Mouse (Mus musculus) intestine, embryonic 16.5 days (tissue): ENCODE data around the gene Mical3. TPM values are rescaled to one million over a fixed set of nuclear protein-coding genes. Genes with fewer than 3 reads are reported as not detected.

Experiments
- ATAC-seq: fragments of 200-750 bp; cut with Nextera tagmentation; 2 replicates; pipeline ENCODE4 v1.8.0; 2017; ENCODE audit warnings: moderate TSS enrichment, moderate library complexity
- H3K27ac ChIP-seq: fragments of 300-500 bp; sonication (generic); 2 replicates; pipeline ENCODE4 v1.5.1; 2014; ENCODE audit warnings: mild to moderate bottlenecking, low read length
- H3K27me3 ChIP-seq: fragments of 300-500 bp; sonication (generic); replicated peaks from 2 replicates; pipeline ENCODE4 v1.6.1; 2014; ENCODE audit warnings: low read length, control low read depth, mixed read lengths; ENCODE audit not compliant: control insufficient read depth, insufficient read depth
- H3K36me3 ChIP-seq: fragments of 300-500 bp; sonication (generic); 2 replicates; pipeline ENCODE4 v1.6.1; 2014; ENCODE audit warnings: low read length, control low read depth; ENCODE audit not compliant: control insufficient read depth, insufficient read depth
- H3K4me1 ChIP-seq: fragments of 300-500 bp; sonication (generic); 2 replicates; pipeline ENCODE4 v1.6.1; 2014; ENCODE audit warnings: low read length, control low read depth, mixed read lengths; ENCODE audit not compliant: control insufficient read depth, insufficient read depth
- H3K4me2 ChIP-seq: fragments of 300-500 bp; sonication (generic); 2 replicates; pipeline ENCODE4 v1.6.1; 2014; ENCODE audit warnings: low read depth, low read length, control low read depth
- H3K4me3 ChIP-seq: fragments of 300-500 bp; sonication (generic); 2 replicates; pipeline ENCODE4 v1.5.1; 2014; ENCODE audit warnings: mild to moderate bottlenecking, low read length
- H3K9ac ChIP-seq: fragments of 300-500 bp; sonication (generic); 2 replicates; pipeline ENCODE4 v1.6.1; 2014; ENCODE audit warnings: low read depth, low read length
- H3K9me3 ChIP-seq: fragments of 300-500 bp; sonication (generic); 2 replicates; pipeline ENCODE4 v1.6.1; 2016; ENCODE audit warnings: low read length, control low read depth; ENCODE audit not compliant: control insufficient read depth
- WGBS: fragments of 180-500 bp; shearing (Covaris S2); extraction: QIAGEN DNeasy Blood & Tissue Kit; methylation state at CpG from one replicate; pipeline ENCODE4 v1.1.7; 2014; 5-methylcytosine and 5-hydroxymethylcytosine counted together
- polyA plus RNA-seq: library from polyadenylated mRNA; unstranded; fragments of >200 nt; fragmentation: Nextera tagmentation; extraction: Ambion mirVana; gene quantifications from 2 replicates; pipeline ENCODE4 v1.2.1, GENCODE M21; 2015

The Mical3 gene
- polyA plus RNA-seq, 1 experiment from 2014 or later, result 5.5 TPM

DNA sequence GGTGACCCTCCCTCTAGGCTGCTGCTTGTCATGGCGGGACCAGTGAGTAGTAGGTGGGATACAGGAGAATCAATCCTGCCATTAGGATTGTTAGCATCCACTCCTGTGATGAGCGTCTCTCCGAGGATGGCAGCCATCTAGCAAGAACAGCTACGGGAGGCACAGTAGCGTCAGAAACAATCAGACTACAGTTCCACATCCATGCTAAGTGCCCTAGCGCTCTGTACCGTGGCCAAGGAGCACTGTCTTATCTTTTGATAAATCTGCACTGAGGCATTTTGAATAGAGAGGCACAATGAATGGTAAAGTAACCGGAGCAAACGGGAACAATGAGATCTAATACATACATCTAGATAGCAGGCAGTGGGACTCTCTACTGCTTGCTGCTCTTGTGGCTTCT, 32.7 kb downstream of the Mical3 start:
- no peak for ATAC-seq
- 72% methylated on average over 9 of the region's 9 CpGs for WGBS

GRCm38 (mm10) chr6:121096862-121097261, 33.9 kb downstream of the Mical3 start:
- H3K9me3 ChIP-seq, result no peaks in the 10 kb centered on the region
- H3K4me2 ChIP-seq, result no peak overlapping the region
- no peak for ATAC-seq
- H3K27ac ChIP-seq, result no peak overlapping the region
- WGBS, result 93% methylated on average over 8 of the region's 8 CpGs
- H3K4me3 ChIP-seq, result no peak overlapping the region
- peaks cover 3% of the 10 kb centered on the region; the same call in 1 of the 2 replicates for H3K4me1 ChIP-seq
- H3K36me3 ChIP-seq, result no peaks in the 10 kb centered on the region
- no peak overlapping the region for H3K9ac ChIP-seq
- no peaks in the 10 kb centered on the region for H3K27me3 ChIP-seq

More for the DNA sequence above, 32.7 kb downstream of the Mical3 start:
- no peak overlapping the region for H3K27ac ChIP-seq
- no peaks in the 10 kb centered on the region for H3K36me3 ChIP-seq
- no peaks in the 10 kb centered on the region for H3K27me3 ChIP-seq
- no peak overlapping the region for H3K4me3 ChIP-seq
- no peak overlapping the region for H3K9ac ChIP-seq
- H3K4me2 ChIP-seq, result no peak overlapping the region
- H3K9me3 ChIP-seq, result no peaks in the 10 kb centered on the region
- peaks cover 3% of the 10 kb centered on the region; the same call in 1 of the 2 replicates for H3K4me1 ChIP-seq

DNA sequence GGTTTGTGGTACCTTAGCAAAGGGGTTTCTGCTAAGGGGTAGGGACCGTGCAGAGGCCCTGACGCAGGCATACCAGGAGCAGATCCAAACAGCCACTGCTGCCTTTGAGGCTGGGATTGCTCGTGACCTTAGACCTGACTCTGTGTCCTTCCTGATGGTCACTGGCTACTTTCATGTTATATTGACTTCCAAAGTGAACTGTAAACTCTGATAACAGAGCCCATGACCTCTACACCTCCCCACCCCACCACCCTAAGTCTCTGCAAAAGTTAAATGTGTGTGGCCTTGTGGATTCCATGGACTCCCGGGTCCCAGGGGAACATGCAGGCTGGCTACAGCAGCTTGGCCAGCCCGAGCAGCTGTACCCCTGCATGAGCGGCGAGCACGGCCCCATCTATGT, 34.4 kb downstream of the Mical3 start:
- H3K4me3 ChIP-seq, result no peak overlapping the region
- H3K27ac ChIP-seq, result no peak overlapping the region
- no peaks in the 10 kb centered on the region for H3K27me3 ChIP-seq
- WGBS, result 79% methylated on average over 8 of the region's 8 CpGs
- H3K4me1 ChIP-seq, result no peaks in the 10 kb centered on the region
- no peak for ATAC-seq
- no peak overlapping the region for H3K4me2 ChIP-seq
- no peak overlapping the region for H3K9ac ChIP-seq
- H3K36me3 ChIP-seq, result no peaks in the 10 kb centered on the region
- H3K9me3 ChIP-seq, result no peaks in the 10 kb centered on the region

- H3K27ac ChIP-seq, result no peak overlapping the region
- peak; percentile 84 for ATAC-seq
- H3K27me3 ChIP-seq, result no peaks in the 10 kb centered on the region
- 86% methylated on average over 8 of the region's 8 CpGs for WGBS
- no peaks in the 10 kb centered on the region for H3K9me3 ChIP-seq
- H3K9ac ChIP-seq, result no peak overlapping the region
- no peak overlapping the region for H3K4me2 ChIP-seq
- no peaks in the 10 kb centered on the region for H3K4me1 ChIP-seq
- H3K36me3 ChIP-seq, result no peaks in the 10 kb centered on the region
- H3K4me3 ChIP-seq, result no peak overlapping the region
Measured at GRCm38 (mm10) chr6:121093662-121094408, 37.0 kb downstream of the Mical3 start.

GRCm38 (mm10) chr6:121090786-121091185, 40.0 kb downstream of the Mical3 start:
- Histone ChIP-seq H3K36me3 (no peaks in the 10 kb centered on the region), H3K27ac (no peak overlapping the region), H3K4me3 (no peak overlapping the region), H3K27me3 (no peaks in the 10 kb centered on the region), H3K9me3 (no peaks in the 10 kb centered on the region), H3K4me1 (peaks cover 11% of the 10 kb centered on the region), H3K9ac (no peak overlapping the region), H3K4me2 (no peak overlapping the region)
- no peak for ATAC-seq
- WGBS, result 91% methylated on average over 11 of the region's 11 CpGs

GRCm38 (mm10) chr6:121087586-121088245, 43.1 kb downstream of the Mical3 start:
- peaks cover 21% of the 10 kb centered on the region for H3K4me1 ChIP-seq
- H3K27me3 ChIP-seq, result no peaks in the 10 kb centered on the region
- H3K36me3 ChIP-seq, result no peaks in the 10 kb centered on the region
- no peak overlapping the region for H3K27ac ChIP-seq
- H3K4me2 ChIP-seq, result no peak overlapping the region
- 0 out of 2 replicates have a peak overlapping the region, but pooled peaks have one; percentile 16 for H3K9ac ChIP-seq
- H3K9me3 ChIP-seq, result no peaks in the 10 kb centered on the region
- 76% methylated on average over 22 of the region's 22 CpGs for WGBS
- ATAC-seq, result peak; percentile 45
- H3K4me3 ChIP-seq, result no peak overlapping the region

DNA sequence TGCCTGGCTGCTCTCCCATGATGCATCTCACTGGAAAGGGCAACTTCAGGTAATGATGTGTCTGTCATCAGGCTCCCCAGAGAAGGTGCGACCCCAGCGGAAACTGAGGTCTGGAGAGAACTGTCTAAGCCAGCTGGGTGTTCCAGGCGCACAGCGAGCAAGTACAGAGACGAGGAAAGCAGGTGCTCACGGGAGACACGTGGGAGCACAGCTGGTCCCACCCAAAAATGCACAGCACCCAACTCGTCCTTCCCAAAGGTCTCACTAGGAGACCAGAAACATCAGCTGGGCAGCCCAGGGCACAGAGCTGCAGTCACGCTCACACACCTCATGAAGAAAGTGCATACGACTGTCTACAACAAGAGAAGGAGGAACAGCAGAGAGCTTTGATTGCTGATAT, 43.7 kb downstream of the Mical3 start:
- Histone ChIP-seq H3K4me2 (no peak overlapping the region), H3K27ac (no peak overlapping the region), H3K4me3 (no peak overlapping the region), H3K9ac (no peak overlapping the region), H3K9me3 (no peaks in the 10 kb centered on the region), H3K36me3 (no peaks in the 10 kb centered on the region), H3K4me1 (peaks cover 21% of the 10 kb centered on the region), H3K27me3 (no peaks in the 10 kb centered on the region)
- no peak for ATAC-seq
- WGBS, result 80% methylated on average over 10 of the region's 10 CpGs

DNA sequence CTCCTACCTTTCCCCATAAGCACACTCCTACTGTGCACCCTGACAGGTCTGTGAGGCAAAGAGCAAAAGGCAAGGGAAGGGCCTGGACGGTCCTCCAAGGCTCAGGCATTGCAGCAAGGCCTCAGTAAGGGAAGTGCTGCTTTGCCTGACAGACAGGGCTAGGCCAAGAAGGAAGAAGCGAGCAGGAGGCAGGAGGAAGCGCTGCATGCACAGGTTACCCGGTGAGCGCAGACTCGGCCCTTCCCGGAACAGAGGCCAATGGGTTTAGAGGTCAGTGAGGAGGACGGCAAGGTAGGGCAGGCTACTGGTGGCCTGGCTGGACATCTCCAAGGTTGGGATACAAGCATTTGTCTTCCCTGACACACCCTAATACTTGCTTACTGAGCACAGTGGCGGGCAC, 44.6 kb downstream of the Mical3 start:
- WGBS, result 90% methylated on average over 9 of the region's 9 CpGs
- Histone ChIP-seq H3K27me3 (no peaks in the 10 kb centered on the region), H3K4me1 (peaks cover 27% of the 10 kb centered on the region), H3K27ac (no peak overlapping the region), H3K9ac (no peak overlapping the region), H3K4me2 (no peak overlapping the region), H3K9me3 (no peaks in the 10 kb centered on the region), H3K36me3 (no peaks in the 10 kb centered on the region), H3K4me3 (no peak overlapping the region)
- no peak for ATAC-seq

- ATAC-seq, result no peak
- Histone ChIP-seq H3K36me3 (no peaks in the 10 kb centered on the region), H3K4me1 (peaks cover 27% of the 10 kb centered on the region), H3K9ac (no peak overlapping the region), H3K4me3 (no peak overlapping the region), H3K27ac (peak overlapping the region; percentile 29; the same call in 1 of the 2 replicates), H3K9me3 (no peaks in the 10 kb centered on the region), H3K27me3 (no peaks in the 10 kb centered on the region), H3K4me2 (no peak overlapping the region)
- 74% methylated on average over 6 of the region's 6 CpGs for WGBS
Measured at GRCm38 (mm10) chr6:121084050-121084480, 46.7 kb downstream of the Mical3 start.
